Mouse (Mus musculus): Measurements from ENCODE around the gene Fkbp6. TPM values are rescaled to one million over a fixed set of nuclear protein-coding genes. Genes with fewer than 3 reads are reported as not detected.
A peak's percentile ranks its signal among the peaks of the same experiment; 100 is the strongest.

Gene Fkbp6
- polyA plus RNA-seq, 1 experiment from 2014 or later, result 0.38 TPM

- no peaks in the 10 kb centered on the region for H3K27me3 ChIP-seq (ENCODE audit: control insufficient read depth, insufficient read depth, low read length)
- DNase-seq, result no peak
- no peaks in the 10 kb centered on the region for H3K36me3 ChIP-seq (ENCODE audit: control insufficient read depth, insufficient read depth, low read length)
- no peak overlapping the region for H3K27ac ChIP-seq (replicated peaks; ENCODE audit: low read depth, low read length)
- 87% methylated on average over 9 of the region's 9 CpGs for WGBS
- no peak for ATAC-seq (ENCODE audit: low FRiP score, low TSS enrichment)
- no peaks in the 10 kb centered on the region for H3K4me1 ChIP-seq (ENCODE audit: control insufficient read depth, insufficient read depth, low read length)
- H3K9me3 ChIP-seq (ENCODE audit: control insufficient read depth, low read length), result no peaks in the 10 kb centered on the region
- no peak overlapping the region for H3K9ac ChIP-seq (replicated peaks; ENCODE audit: low read length)
- no peak overlapping the region for H3K4me3 ChIP-seq (replicated peaks; ENCODE audit: low read depth, low read length)
- H3K4me2 ChIP-seq (ENCODE audit: low read length), result no peak overlapping the region
Observed at GRCm38 (mm10) chr5:135280226-135280625, 69.6 kb downstream of the Fkbp6 start.

DNA sequence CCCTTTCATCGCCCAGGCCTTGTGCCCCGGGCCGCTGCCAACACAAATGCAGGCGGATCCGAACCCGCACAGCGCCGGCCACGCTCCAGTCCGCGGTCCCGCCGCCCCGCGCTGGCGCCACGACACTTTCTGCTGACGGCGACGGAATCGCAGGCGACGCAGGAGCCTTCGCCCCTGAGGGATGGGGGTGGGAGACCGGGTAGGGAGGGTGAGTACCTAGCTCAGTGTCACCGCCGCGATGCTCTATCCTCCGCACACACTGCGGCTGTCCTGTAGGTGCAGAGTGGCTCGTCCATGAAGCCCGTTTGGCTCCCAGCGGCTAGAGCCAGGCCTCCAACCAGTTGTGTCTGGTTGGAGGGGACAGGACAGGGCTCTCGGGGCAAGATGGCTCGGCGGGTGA is 73.2 kb downstream of the Fkbp6 start:
- DNase-seq (peak; percentile 35), ATAC-seq (ENCODE audit: low FRiP score, low TSS enrichment) (no peak)
- no peaks in the 10 kb centered on the region for H3K9me3 ChIP-seq (ENCODE audit: control insufficient read depth, low read length)
- peak overlapping the region; percentile 10; the same call in 1 of the 2 replicates for H3K4me3 ChIP-seq (replicated peaks; ENCODE audit: low read depth, low read length)
- WGBS, result 6% methylated on average over 36 of the region's 36 CpGs
- H3K27ac ChIP-seq (replicated peaks; ENCODE audit: low read depth, low read length), result no peak overlapping the region
- no peak overlapping the region for H3K9ac ChIP-seq (replicated peaks; ENCODE audit: low read length)
- no peaks in the 10 kb centered on the region for H3K27me3 ChIP-seq (ENCODE audit: control insufficient read depth, insufficient read depth, low read length)
- peaks cover 5% of the 10 kb centered on the region; the same call in 1 of the 2 replicates for H3K4me1 ChIP-seq (ENCODE audit: control insufficient read depth, insufficient read depth, low read length)
- no peaks in the 10 kb centered on the region for H3K36me3 ChIP-seq (ENCODE audit: control insufficient read depth, insufficient read depth, low read length)
- H3K4me2 ChIP-seq (ENCODE audit: low read length), result peak overlapping the region; percentile 36

- ATAC-seq (ENCODE audit: low FRiP score, low TSS enrichment) (no peak), DNase-seq (peak; percentile 54)
- Histone ChIP-seq H3K27ac (replicated peaks; ENCODE audit: low read depth, low read length) (peak overlapping the region; percentile 15), H3K4me3 (replicated peaks; ENCODE audit: low read depth, low read length) (no peak overlapping the region), H3K4me1 (ENCODE audit: control insufficient read depth, insufficient read depth, low read length) (peaks cover 5% of the 10 kb centered on the region; the same call in 1 of the 2 replicates), H3K27me3 (ENCODE audit: control insufficient read depth, insufficient read depth, low read length) (no peaks in the 10 kb centered on the region), H3K4me2 (ENCODE audit: low read length) (peak overlapping the region; percentile 24), H3K9me3 (ENCODE audit: control insufficient read depth, low read length) (no peaks in the 10 kb centered on the region), H3K36me3 (ENCODE audit: control insufficient read depth, insufficient read depth, low read length) (no peaks in the 10 kb centered on the region), H3K9ac (replicated peaks; ENCODE audit: low read length) (no peak overlapping the region)
- 12% methylated on average over 15 of the region's 15 CpGs for WGBS
Observed at GRCm38 (mm10) chr5:135274663-135275396, 75.0 kb downstream of the Fkbp6 start.

DNA sequence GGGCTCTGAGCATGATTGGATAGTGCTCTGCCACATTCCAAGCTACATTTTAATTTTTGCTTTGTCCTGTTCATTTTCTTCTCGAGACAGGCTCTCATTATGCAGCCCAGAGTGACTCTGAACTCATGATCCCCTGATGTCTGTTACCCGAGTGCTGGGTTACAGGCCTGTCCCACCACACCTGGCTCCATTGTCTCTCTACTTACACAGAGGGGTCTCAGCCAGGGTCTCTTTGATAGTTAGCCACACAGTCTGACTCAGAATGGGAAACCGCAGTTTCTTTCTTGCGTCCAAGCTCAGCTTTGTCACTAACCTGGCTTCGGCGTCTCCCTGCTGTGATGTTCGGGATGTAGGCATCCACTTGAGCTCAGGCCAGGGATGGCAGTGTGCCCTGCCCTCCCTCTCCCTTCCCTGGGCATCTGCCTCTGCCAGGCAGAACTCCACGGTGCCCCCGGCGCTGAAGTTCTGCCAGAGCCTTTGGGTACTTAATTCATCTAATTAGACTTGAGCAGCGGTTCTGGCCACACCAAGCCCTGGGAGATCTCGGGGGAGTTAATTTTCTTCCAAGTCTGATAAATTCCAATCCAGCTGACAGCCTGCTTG is 78.2 kb downstream of the Fkbp6 start:
- ATAC-seq (ENCODE audit: low FRiP score, low TSS enrichment) (no peak), DNase-seq (peak; percentile 75)
- Histone ChIP-seq H3K4me2 (ENCODE audit: low read length) (no peak overlapping the region), H3K27ac (replicated peaks; ENCODE audit: low read depth, low read length) (no peak overlapping the region), H3K36me3 (ENCODE audit: control insufficient read depth, insufficient read depth, low read length) (no peaks in the 10 kb centered on the region), H3K9me3 (ENCODE audit: control insufficient read depth, low read length) (no peaks in the 10 kb centered on the region), H3K4me3 (replicated peaks; ENCODE audit: low read depth, low read length) (no peak overlapping the region), H3K27me3 (ENCODE audit: control insufficient read depth, insufficient read depth, low read length) (no peaks in the 10 kb centered on the region), H3K9ac (replicated peaks; ENCODE audit: low read length) (no peak overlapping the region), H3K4me1 (ENCODE audit: control insufficient read depth, insufficient read depth, low read length) (peaks cover 5% of the 10 kb centered on the region; the same call in 1 of the 2 replicates)
- WGBS, result 36% methylated on average over 12 of the region's 12 CpGs

DNA sequence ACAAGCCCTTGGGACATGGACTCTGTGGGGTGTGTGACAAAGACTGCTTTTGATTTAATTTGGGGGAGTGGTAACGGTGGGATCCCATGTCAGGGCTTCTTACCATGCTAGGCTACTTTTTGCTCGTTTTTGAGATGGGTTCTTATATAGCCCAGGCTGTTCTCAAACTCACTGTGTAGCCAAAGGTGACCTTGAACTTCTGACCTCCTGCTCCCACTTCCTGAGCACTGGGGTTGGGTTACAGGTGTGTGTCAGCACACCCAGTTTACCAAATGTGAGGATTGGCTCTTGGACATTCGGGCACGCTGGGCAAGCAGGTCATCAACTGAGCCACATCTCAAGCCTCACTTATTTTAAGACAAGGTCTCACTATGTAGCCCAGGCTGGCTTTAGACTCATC is 79.5 kb downstream of the Fkbp6 start:
- ATAC-seq (ENCODE audit: low FRiP score, low TSS enrichment), result no peak
- 90% methylated on average over 4 of the region's 4 CpGs for WGBS

DNA sequence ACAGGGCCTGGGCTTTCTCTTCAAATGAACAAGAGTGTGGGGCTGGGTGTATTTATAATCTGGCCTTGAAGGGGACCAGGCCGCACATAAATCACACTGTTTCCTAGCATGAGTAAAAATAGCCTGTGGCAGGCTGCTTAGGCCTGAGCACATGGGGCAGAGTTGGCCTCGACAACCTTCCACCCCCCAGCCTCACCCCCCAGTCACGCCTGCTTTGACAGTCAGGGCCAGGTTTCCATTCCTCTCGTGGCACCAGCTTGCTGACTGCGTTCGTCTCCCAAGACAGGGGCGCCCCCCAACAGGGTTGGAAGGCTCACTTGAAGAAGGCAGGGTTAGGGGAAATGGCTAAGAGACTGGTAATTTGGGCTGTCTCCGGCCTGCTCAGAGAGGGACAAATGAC is 80.4 kb downstream of the Fkbp6 start:
- DNase-seq (no peak), ATAC-seq (ENCODE audit: low FRiP score, low TSS enrichment) (no peak)
- no peaks in the 10 kb centered on the region for H3K36me3 ChIP-seq (ENCODE audit: control insufficient read depth, insufficient read depth, low read length)
- H3K4me3 ChIP-seq (replicated peaks; ENCODE audit: low read depth, low read length), result no peak overlapping the region
- WGBS, result 85% methylated on average over 8 of the region's 8 CpGs
- H3K27ac ChIP-seq (replicated peaks; ENCODE audit: low read depth, low read length), result no peak overlapping the region
- H3K4me2 ChIP-seq (ENCODE audit: low read length), result no peak overlapping the region
- H3K27me3 ChIP-seq (ENCODE audit: control insufficient read depth, insufficient read depth, low read length), result no peaks in the 10 kb centered on the region
- H3K9me3 ChIP-seq (ENCODE audit: control insufficient read depth, low read length), result no peaks in the 10 kb centered on the region
- H3K4me1 ChIP-seq (ENCODE audit: control insufficient read depth, insufficient read depth, low read length), result no peaks in the 10 kb centered on the region
- H3K9ac ChIP-seq (replicated peaks; ENCODE audit: low read length), result no peak overlapping the region

More for the DNA sequence above, 79.5 kb downstream of the Fkbp6 start:
- DNase-seq, result no peak
- Histone ChIP-seq H3K4me3 (replicated peaks; ENCODE audit: low read depth, low read length) (no peak overlapping the region), H3K27ac (replicated peaks; ENCODE audit: low read depth, low read length) (no peak overlapping the region), H3K4me1 (ENCODE audit: control insufficient read depth, insufficient read depth, low read length) (peaks cover 5% of the 10 kb centered on the region; the same call in 1 of the 2 replicates), H3K9ac (replicated peaks; ENCODE audit: low read length) (no peak overlapping the region), H3K9me3 (ENCODE audit: control insufficient read depth, low read length) (no peaks in the 10 kb centered on the region), H3K36me3 (ENCODE audit: control insufficient read depth, insufficient read depth, low read length) (no peaks in the 10 kb centered on the region), H3K27me3 (ENCODE audit: control insufficient read depth, insufficient read depth, low read length) (no peaks in the 10 kb centered on the region), H3K4me2 (ENCODE audit: low read length) (no peak overlapping the region)

DNA sequence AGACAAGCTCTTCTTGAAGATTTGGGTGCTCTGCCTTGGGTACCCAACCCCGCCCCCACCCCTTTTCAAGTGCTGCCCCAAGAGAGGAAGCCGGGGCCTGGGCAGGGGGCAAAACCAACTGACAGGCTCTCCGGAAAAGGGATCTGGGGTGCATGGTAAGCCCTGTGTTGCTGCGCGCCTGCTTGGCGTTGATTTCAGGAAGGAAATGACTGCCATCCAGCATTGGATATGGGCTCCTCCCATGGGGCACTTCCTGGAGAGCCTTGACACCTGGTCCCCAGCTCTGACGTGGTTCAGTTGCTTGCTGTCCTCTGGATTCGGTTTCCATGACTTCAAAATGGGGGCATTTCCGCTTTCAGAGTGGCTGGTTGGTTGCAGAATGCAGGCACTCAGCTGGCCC is 85.3 kb downstream of the Fkbp6 start:
- no peak overlapping the region for H3K4me3 ChIP-seq (replicated peaks; ENCODE audit: low read depth, low read length)
- no peaks in the 10 kb centered on the region for H3K4me1 ChIP-seq (ENCODE audit: control insufficient read depth, insufficient read depth, low read length)
- H3K27me3 ChIP-seq (ENCODE audit: control insufficient read depth, insufficient read depth, low read length), result no peaks in the 10 kb centered on the region
- H3K9me3 ChIP-seq (ENCODE audit: control insufficient read depth, low read length), result no peaks in the 10 kb centered on the region
- H3K27ac ChIP-seq (replicated peaks; ENCODE audit: low read depth, low read length), result peak overlapping the region; percentile 56
- DNase-seq (no peak), ATAC-seq (ENCODE audit: low FRiP score, low TSS enrichment) (no peak)
- WGBS, result 58% methylated on average over 9 of the region's 9 CpGs
- H3K9ac ChIP-seq (replicated peaks; ENCODE audit: low read length), result no peak overlapping the region
- H3K4me2 ChIP-seq (ENCODE audit: low read length), result no peak overlapping the region
- H3K36me3 ChIP-seq (ENCODE audit: control insufficient read depth, insufficient read depth, low read length), result no peaks in the 10 kb centered on the region

- 16% methylated on average over 17 of the region's 17 CpGs for WGBS
- peak; percentile 58 for ATAC-seq (ENCODE audit: low FRiP score, low TSS enrichment)
- Histone ChIP-seq H3K4me2 (ENCODE audit: low read length) (0 out of 2 replicates have a peak overlapping the region, but pooled peaks have one; percentile 8), H3K4me1 (ENCODE audit: control insufficient read depth, insufficient read depth, low read length) (no peaks in the 10 kb centered on the region), H3K36me3 (ENCODE audit: control insufficient read depth, insufficient read depth, low read length) (no peaks in the 10 kb centered on the region), H3K9me3 (ENCODE audit: control insufficient read depth, low read length) (no peaks in the 10 kb centered on the region), H3K4me3 (replicated peaks; ENCODE audit: low read depth, low read length) (no peak overlapping the region), H3K27me3 (ENCODE audit: control insufficient read depth, insufficient read depth, low read length) (no peaks in the 10 kb centered on the region), H3K9ac (replicated peaks; ENCODE audit: low read length) (no peak overlapping the region), H3K27ac (replicated peaks; ENCODE audit: low read depth, low read length) (peak overlapping the region; percentile 56)
- DNase-seq, result peak; percentile 58
Observed at GRCm38 (mm10) chr5:135263866-135264503, 85.9 kb downstream of the Fkbp6 start.
